18 mouse cellular contexts compared by ENCODE assay signal in the genomic region with DNA sequence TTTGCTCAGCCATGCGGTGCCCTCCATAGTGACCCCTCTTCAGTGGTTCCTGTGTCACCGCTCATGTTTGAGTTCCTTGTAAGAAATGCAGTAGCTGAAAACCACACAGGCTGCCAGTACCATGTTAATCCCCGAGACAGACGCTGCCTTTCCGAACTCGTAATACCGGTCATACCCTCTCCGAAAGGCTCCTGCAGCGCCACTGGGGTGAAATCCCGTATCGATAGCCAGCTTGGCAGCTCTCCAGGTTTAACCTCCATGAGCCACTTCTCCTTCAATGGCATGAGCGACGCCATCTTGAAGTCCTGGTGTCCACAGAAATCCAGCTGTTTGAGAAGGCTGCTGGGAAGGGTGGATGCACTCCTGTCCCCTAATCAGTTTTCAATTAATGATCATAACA. TPM values are rescaled to one million over a fixed set of nuclear protein-coding genes. Genes with fewer than 3 reads are reported as not detected.
A peak's percentile ranks its signal among the peaks of the same experiment; 100 is the strongest.
DNase-seq lines count a peak whose midpoint lies in the region; ATAC-seq lines count a peak whose summit lies in the region.
"Had no signal": no experiment of that assay in that cellular context is flagged by ENCODE, and none has a peak within 500 bp of the region (broad histone marks: within the 10 kb centered on the region; RNA-seq: fewer than 3 reads in every experiment).

No protein-coding gene starts in this region.

- peak overlapping the region; percentile 37; the same call in 1 of the 2 replicates for H3K9ac ChIP-seq in heart, embryonic 13.5 days
- H3K9ac ChIP-seq in limb, embryonic 12.5 days (replicated peaks) = no peak overlapping the region
- H3K9ac ChIP-seq in embryonic facial prominence, embryonic 14.5 days (ENCODE audit: low read depth, low read length) = no peak overlapping the region; the same call in 1 of the 2 replicates
- H3K9ac ChIP-seq in limb, embryonic 15.5 days = no peak overlapping the region
- H3K9ac ChIP-seq: liver, embryonic 13.5 days; midbrain, embryonic 15.5 days; neural tube, embryonic 12.5 days had no signal

- 70% methylated on average over 13 of the region's 13 CpGs for WGBS in heart, embryonic 13.5 days
- 77% methylated on average over 13 of the region's 13 CpGs for WGBS in limb, embryonic 12.5 days
- 92% methylated on average over 13 of the region's 13 CpGs for WGBS in limb, embryonic 10.5 days
- 61% methylated on average over 13 of the region's 13 CpGs for WGBS in embryonic facial prominence, embryonic 14.5 days
- 62% methylated on average over 13 of the region's 13 CpGs for WGBS in limb, embryonic 15.5 days

- peak overlapping the region; percentile 80 for H3K27ac ChIP-seq in heart, embryonic 13.5 days (replicated peaks)
- 0 out of 2 replicates have a peak overlapping the region, but pooled peaks have one; percentile 1 for H3K27ac ChIP-seq in limb, embryonic 12.5 days
- no peak overlapping the region for H3K27ac ChIP-seq in limb, embryonic 10.5 days
- H3K27ac ChIP-seq in embryonic facial prominence, embryonic 14.5 days (replicated peaks; ENCODE audit: low read depth, low read length) = peak overlapping the region; percentile 61
- peak overlapping the region; percentile 67 for H3K27ac ChIP-seq in limb, embryonic 15.5 days
- H3K27ac ChIP-seq: liver, embryonic 13.5 days; midbrain, embryonic 15.5 days; neural tube, embryonic 12.5 days had no signal

- H3K9me3 ChIP-seq in heart, embryonic 13.5 days = no peaks in the 10 kb centered on the region
- no peaks in the 10 kb centered on the region for H3K9me3 ChIP-seq in limb, embryonic 12.5 days
- no peaks in the 10 kb centered on the region for H3K9me3 ChIP-seq in limb, embryonic 10.5 days (replicated peaks)
- no peaks in the 10 kb centered on the region for H3K9me3 ChIP-seq in embryonic facial prominence, embryonic 14.5 days (ENCODE audit: control insufficient read depth, low read length)
- no peaks in the 10 kb centered on the region for H3K9me3 ChIP-seq in limb, embryonic 15.5 days
- H3K9me3 ChIP-seq: G1E; liver, embryonic 13.5 days; midbrain, embryonic 15.5 days; neural tube, embryonic 12.5 days had no signal

- no peak overlapping the region for H3K4me2 ChIP-seq in heart, embryonic 13.5 days
- no peak overlapping the region for H3K4me2 ChIP-seq in limb, embryonic 12.5 days
- no peak overlapping the region for H3K4me2 ChIP-seq in embryonic facial prominence, embryonic 14.5 days (ENCODE audit: low read depth, low read length)
- no peak overlapping the region for H3K4me2 ChIP-seq in limb, embryonic 15.5 days
- H3K4me2 ChIP-seq: liver, embryonic 13.5 days; midbrain, embryonic 15.5 days; neural tube, embryonic 12.5 days had no signal

- no peak overlapping the region for H3K4me3 ChIP-seq in heart, embryonic 13.5 days
- H3K4me3 ChIP-seq in limb, embryonic 12.5 days (replicated peaks) = no peak overlapping the region
- H3K4me3 ChIP-seq in limb, embryonic 10.5 days = no peak overlapping the region
- H3K4me3 ChIP-seq in embryonic facial prominence, embryonic 14.5 days (ENCODE audit: low read depth, low read length) = no peak overlapping the region
- H3K4me3 ChIP-seq in limb, embryonic 15.5 days = no peak overlapping the region
- H3K4me3 ChIP-seq: erythroblast, embryonic 14.5 days; liver, embryonic 13.5 days; midbrain, embryonic 15.5 days; neural tube, embryonic 12.5 days had no signal

- DNase-seq in heart, postnatal 36 days = no peak
- DNase-seq in limb, embryonic 10.5 days (ENCODE audit: low spot score) = no peak
- DNase-seq in embryonic facial prominence, embryonic 14.5 days (ENCODE audit: low spot score) = peak; percentile 70
- no peak for DNase-seq in kidney, postnatal 14 days
- DNase-seq in adrenal gland, postnatal 10 days = no peak
- DNase-seq: adrenal gland, adult 8-10 months; kidney, adult 11 months; kidney, postnatal 4 days; liver, embryonic 13.5 days; thymus, postnatal 25 days had no signal

- no peak for ATAC-seq in heart, embryonic 13.5 days (ENCODE audit: extremely low read depth, insufficient number of reproducible peaks, low FRiP score, low TSS enrichment)
- no peak for ATAC-seq in limb, embryonic 12.5 days (ENCODE audit: insufficient number of reproducible peaks, insufficient read depth, low FRiP score, low TSS enrichment, low read depth)
- ATAC-seq in embryonic facial prominence, embryonic 14.5 days (ENCODE audit: low read depth) = peak; percentile 31; the same call in 1 of the 2 replicates
- no peak for ATAC-seq in limb, embryonic 15.5 days (ENCODE audit: insufficient number of reproducible peaks, low FRiP score, low TSS enrichment, low read depth)
- ATAC-seq: forebrain, embryonic 16.5 days; midbrain, embryonic 15.5 days had no signal

- H3K36me3 ChIP-seq in heart, embryonic 13.5 days = no peaks in the 10 kb centered on the region
- H3K36me3 ChIP-seq in limb, embryonic 12.5 days = no peaks in the 10 kb centered on the region
- H3K36me3 ChIP-seq in limb, embryonic 10.5 days = no peaks in the 10 kb centered on the region
- H3K36me3 ChIP-seq in embryonic facial prominence, embryonic 14.5 days (ENCODE audit: control insufficient read depth, insufficient read depth, low read length) = no peaks in the 10 kb centered on the region
- H3K36me3 ChIP-seq in limb, embryonic 15.5 days = no peaks in the 10 kb centered on the region
- H3K36me3 ChIP-seq: G1E; liver, embryonic 13.5 days; midbrain, embryonic 15.5 days; neural tube, embryonic 12.5 days had no signal

- H3K4me1 ChIP-seq in heart, embryonic 13.5 days = peaks cover 28% of the 10 kb centered on the region
- H3K4me1 ChIP-seq in limb, embryonic 12.5 days (replicated peaks) = no peaks in the 10 kb centered on the region; the same call in 1 of the 2 replicates
- H3K4me1 ChIP-seq in limb, embryonic 10.5 days = peaks cover 8% of the 10 kb centered on the region
- peaks cover 14% of the 10 kb centered on the region for H3K4me1 ChIP-seq in embryonic facial prominence, embryonic 14.5 days (ENCODE audit: control insufficient read depth, insufficient read depth, low read length)
- H3K4me1 ChIP-seq in limb, embryonic 15.5 days = peaks cover 20% of the 10 kb centered on the region
- H3K4me1 ChIP-seq: neural tube, embryonic 12.5 days had no signal

- intact Hi-C loops in heart, postnatal 36 days (cut with DNase I) = no loop called here

- H3K27me3 ChIP-seq in heart, embryonic 13.5 days (replicated peaks) = 0 out of 2 replicates have a peak, but pooled peaks cover 10% of the 10 kb centered on the region
- no peaks in the 10 kb centered on the region for H3K27me3 ChIP-seq in limb, embryonic 12.5 days
- peaks cover 20% of the 10 kb centered on the region; the same call in 1 of the 2 replicates for H3K27me3 ChIP-seq in limb, embryonic 10.5 days (ENCODE audit: low read depth, poor library complexity, severe bottlenecking)
- H3K27me3 ChIP-seq in embryonic facial prominence, embryonic 14.5 days (replicated peaks; ENCODE audit: control insufficient read depth, insufficient read depth, low read length) = no peaks in the 10 kb centered on the region
- H3K27me3 ChIP-seq in limb, embryonic 15.5 days = no peaks in the 10 kb centered on the region
- H3K27me3 ChIP-seq: midbrain, embryonic 15.5 days; neural tube, embryonic 12.5 days had no signal

RNA-seq across cellular contexts. Expression of a gene that starts 24.5 kb away (rescaled TPM):
- 29.2 and 33.9 TPM in 2 replicates for polyA plus RNA-seq in heart, embryonic 13.5 days (2015; fragmentation: Nextera tagmentation; extraction: Ambion mirVana)
- total RNA-seq in heart, postnatal 36 days (2021) = 10 to 100 TPM; 11.0 to 18.7 TPM
- 19.4 and 20.6 TPM in 2 replicates for polyA plus RNA-seq in limb, embryonic 12.5 days (2016; fragmentation: Nextera tagmentation; extraction: Ambion mirVana)
- polyA plus RNA-seq in limb, embryonic 10.5 days (2016; fragmentation: Nextera tagmentation; extraction: Ambion mirVana) = 4.5 and 9.8 TPM in 2 replicates
- 35.5 and 39.9 TPM in 2 replicates for polyA plus RNA-seq in embryonic facial prominence, embryonic 14.5 days (2014; fragmentation: Nextera tagmentation; extraction: Ambion mirVana)
- polyA plus RNA-seq in limb, embryonic 15.5 days (2015; fragmentation: Nextera tagmentation; extraction: Ambion mirVana) = 44.4 and 44.7 TPM in 2 replicates
- total RNA-seq in adrenal gland, postnatal 10 days (2021) = 10 to 100 TPM; 11.7 to 44.5 TPM

RNA-seq across cellular contexts. Expression of a gene that starts 36.4 kb away (rescaled TPM):
- polyA plus RNA-seq in heart, embryonic 13.5 days (2015; fragmentation: Nextera tagmentation; extraction: Ambion mirVana) = 24.8 and 26.7 TPM in 2 replicates
- 1 to 10 TPM; 3.6 to 4.9 TPM for total RNA-seq in heart, postnatal 36 days (2021)
- polyA plus RNA-seq in limb, embryonic 12.5 days (2016; fragmentation: Nextera tagmentation; extraction: Ambion mirVana) = 74.8 and 75.2 TPM in 2 replicates
- polyA plus RNA-seq in limb, embryonic 10.5 days (2016; fragmentation: Nextera tagmentation; extraction: Ambion mirVana) = 85.0 and 85.4 TPM in 2 replicates
- 21.6 and 22.9 TPM in 2 replicates for polyA plus RNA-seq in embryonic facial prominence, embryonic 14.5 days (2014; fragmentation: Nextera tagmentation; extraction: Ambion mirVana)
- 51.6 and 58.2 TPM in 2 replicates for polyA plus RNA-seq in limb, embryonic 15.5 days (2015; fragmentation: Nextera tagmentation; extraction: Ambion mirVana)
- 10 to 100 TPM; 14.5 to 16.5 TPM for total RNA-seq in adrenal gland, postnatal 10 days (2021)

RNA-seq across cellular contexts. Expression of a gene that starts 53.6 kb away (rescaled TPM):
- polyA plus RNA-seq in heart, embryonic 13.5 days (2015; fragmentation: Nextera tagmentation; extraction: Ambion mirVana) = 285 and 314 TPM in 2 replicates
- 100 to 1,000 TPM; 129 to 145 TPM for total RNA-seq in heart, postnatal 36 days (2021)
- polyA plus RNA-seq in limb, embryonic 12.5 days (2016; fragmentation: Nextera tagmentation; extraction: Ambion mirVana) = 318 and 327 TPM in 2 replicates
- 342 and 401 TPM in 2 replicates for polyA plus RNA-seq in limb, embryonic 10.5 days (2016; fragmentation: Nextera tagmentation; extraction: Ambion mirVana)
- polyA plus RNA-seq in embryonic facial prominence, embryonic 14.5 days (2014; fragmentation: Nextera tagmentation; extraction: Ambion mirVana) = 325 and 348 TPM in 2 replicates
- polyA plus RNA-seq in limb, embryonic 15.5 days (2015; fragmentation: Nextera tagmentation; extraction: Ambion mirVana) = 312 and 329 TPM in 2 replicates
- total RNA-seq in adrenal gland, postnatal 10 days (2021) = 100 to 1,000 TPM; 271 to 285 TPM
